Mouse (Mus musculus): ENCODE measurements around the gene Cdh23.

Cdh23 gene

GRCm38 (mm10) chr10:60635568-60636295, 60.6 kb downstream of the Cdh23 start:
- no peak for DNase-seq (ENCODE audit: low read depth, low spot score)

GRCm38 (mm10) chr10:60634391-60634790, 61.9 kb downstream of the Cdh23 start:
- DNase-seq (ENCODE audit: low read depth, low spot score) = no peak

GRCm38 (mm10) chr10:60626086-60626485, 70.2 kb downstream of the Cdh23 start:
- DNase-seq (ENCODE audit: low read depth, low spot score) = no peak

- no peak for DNase-seq (ENCODE audit: low read depth, low spot score)
These were observed 70.8 kb downstream of the Cdh23 start for GRCm38 (mm10) chr10:60625511-60625910.

- DNase-seq (ENCODE audit: low read depth, low spot score) = no peak
These were observed 71.3 kb downstream of the Cdh23 start for GRCm38 (mm10) chr10:60624945-60625344.

- no peak for DNase-seq (ENCODE audit: low read depth, low spot score)
These were observed 72.0 kb downstream of the Cdh23 start for GRCm38 (mm10) chr10:60624217-60624708.

GRCm38 (mm10) chr10:60622836-60623235, 73.5 kb downstream of the Cdh23 start:
- no peak for DNase-seq (ENCODE audit: low read depth, low spot score)

GRCm38 (mm10) chr10:60621470-60622170, 74.7 kb downstream of the Cdh23 start:
- no peak for DNase-seq (ENCODE audit: low read depth, low spot score)

- DNase-seq (ENCODE audit: low read depth, low spot score) = no peak
These were observed 80.4 kb downstream of the Cdh23 start for GRCm38 (mm10) chr10:60615898-60616297.

- no peak for DNase-seq (ENCODE audit: low read depth, low spot score)
These were observed 83.4 kb downstream of the Cdh23 start for GRCm38 (mm10) chr10:60612893-60613292.

- no peak for DNase-seq (ENCODE audit: low read depth, low spot score)
These were observed 89.1 kb downstream of the Cdh23 start for GRCm38 (mm10) chr10:60607166-60607565.

- DNase-seq (ENCODE audit: low read depth, low spot score) = no peak
These were observed 89.6 kb downstream of the Cdh23 start for GRCm38 (mm10) chr10:60606661-60607060.

- DNase-seq (ENCODE audit: low read depth, low spot score) = no peak
These were observed 94.1 kb downstream of the Cdh23 start for GRCm38 (mm10) chr10:60602235-60602634.

GRCm38 (mm10) chr10:60595166-60595565, 101.1 kb downstream of the Cdh23 start:
- no peak for DNase-seq (ENCODE audit: low read depth, low spot score)

- no peak for DNase-seq (ENCODE audit: low read depth, low spot score)
These were observed 103.3 kb downstream of the Cdh23 start for GRCm38 (mm10) chr10:60592881-60593575.

GRCm38 (mm10) chr10:60591281-60591680, 105.0 kb downstream of the Cdh23 start:
- no peak for DNase-seq (ENCODE audit: low read depth, low spot score)

GRCm38 (mm10) chr10:60590241-60590640, 106.0 kb downstream of the Cdh23 start:
- no peak for DNase-seq (ENCODE audit: low read depth, low spot score)

GRCm38 (mm10) chr10:60585691-60586090, 110.6 kb downstream of the Cdh23 start:
- DNase-seq (ENCODE audit: low read depth, low spot score) = no peak

- no peak for DNase-seq (ENCODE audit: low read depth, low spot score)
These were observed 113.3 kb downstream of the Cdh23 start for GRCm38 (mm10) chr10:60582956-60583355.

- no peak for DNase-seq (ENCODE audit: low read depth, low spot score)
These were observed 115.6 kb downstream of the Cdh23 start for GRCm38 (mm10) chr10:60580666-60581065.

GRCm38 (mm10) chr10:60578738-60579538, 117.4 kb downstream of the Cdh23 start:
- DNase-seq (ENCODE audit: low read depth, low spot score) = no peak

Measured in retina, postnatal 7 days (tissue).